Mouse (Mus musculus): ENCODE measurements around the gene Sar1b.
"Not testable (repeated sequence)": the region's sequence is repeated elsewhere in the genome, so short reads cannot be mapped to it uniquely, and the experiment has no call there.

Sar1b gene

GRCm38 (mm10) chr11:51763213-51763907, at the start of gene Sar1b, which contains the start of gene Sec24a:
Sar1b (plus strand) TSS chr11:51763687.
Sec24a (minus strand) TSS chr11:51763634.
- DNase-seq (ENCODE audit: low read depth, low spot score): peak; percentile 47

GRCm38 (mm10) chr11:51721066-51721465, 42.4 kb upstream of the Sar1b start:
- DNase-seq (ENCODE audit: low read depth, low spot score): no peak

- no peak for DNase-seq (ENCODE audit: low read depth, low spot score)
Measured at GRCm38 (mm10) chr11:51732883-51733282, 30.6 kb upstream of the Sar1b start.

- not testable (repeated sequence) for DNase-seq (ENCODE audit: low read depth, low spot score)
Measured at GRCm38 (mm10) chr11:51734218-51734617, 29.3 kb upstream of the Sar1b start.

GRCm38 (mm10) chr11:51738651-51739403, 24.7 kb upstream of the Sar1b start:
- no peak for DNase-seq (ENCODE audit: low read depth, low spot score)

- no peak for DNase-seq (ENCODE audit: low read depth, low spot score)
Measured at GRCm38 (mm10) chr11:51740701-51741100, 22.8 kb upstream of the Sar1b start.

- DNase-seq (ENCODE audit: low read depth, low spot score): no peak
Measured at GRCm38 (mm10) chr11:51746096-51746495, 17.4 kb upstream of the Sar1b start.

GRCm38 (mm10) chr11:51751623-51752225, 11.8 kb upstream of the Sar1b start:
- not testable (repeated sequence) for DNase-seq (ENCODE audit: low read depth, low spot score)

- no peak for DNase-seq (ENCODE audit: low read depth, low spot score)
Measured at GRCm38 (mm10) chr11:51755621-51756311, 7.7 kb upstream of the Sar1b start.

- DNase-seq (ENCODE audit: low read depth, low spot score): peak; percentile 64
Measured at GRCm38 (mm10) chr11:51756352-51756771, 7.1 kb upstream of the Sar1b start.

- no peak for DNase-seq (ENCODE audit: low read depth, low spot score)
Measured at GRCm38 (mm10) chr11:51757023-51757422, 6.5 kb upstream of the Sar1b start.

- no peak for DNase-seq (ENCODE audit: low read depth, low spot score)
Measured at GRCm38 (mm10) chr11:51757625-51758024, 5.9 kb upstream of the Sar1b start.

- DNase-seq (ENCODE audit: low read depth, low spot score): not testable (repeated sequence)
Measured at GRCm38 (mm10) chr11:51758207-51758606, 5.3 kb upstream of the Sar1b start.

- no peak for DNase-seq (ENCODE audit: low read depth, low spot score)
Measured at GRCm38 (mm10) chr11:51759251-51759650, 4.2 kb upstream of the Sar1b start.

GRCm38 (mm10) chr11:51759941-51760657, 3.4 kb upstream of the Sar1b start:
- DNase-seq (ENCODE audit: low read depth, low spot score): no peak

GRCm38 (mm10) chr11:51761241-51761640, 2.2 kb upstream of the Sar1b start:
- no peak for DNase-seq (ENCODE audit: low read depth, low spot score)

GRCm38 (mm10) chr11:51763955-51764354, 468 bp downstream of the Sar1b start:
- DNase-seq (ENCODE audit: low read depth, low spot score): no peak

- no peak for DNase-seq (ENCODE audit: low read depth, low spot score)
Measured at GRCm38 (mm10) chr11:51764816-51765215, 1.3 kb downstream of the Sar1b start.

GRCm38 (mm10) chr11:51767579-51768220, 4.2 kb downstream of the Sar1b start:
- DNase-seq (ENCODE audit: low read depth, low spot score): no peak

GRCm38 (mm10) chr11:51768296-51768695, 4.8 kb downstream of the Sar1b start:
- DNase-seq (ENCODE audit: low read depth, low spot score): no peak

GRCm38 (mm10) chr11:51775507-51775906, 12.0 kb downstream of the Sar1b start:
- no peak for DNase-seq (ENCODE audit: low read depth, low spot score)

Data from brain, embryonic 18.5 days (tissue).